Mouse (Mus musculus) B cell, adult 2 months (primary cell): Measurements from ENCODE around the gene Ostm1.

Experiments used
- DNase-seq, 2 experiments: peaks; one replicate each; pipeline ENCODE4 v3.0.0; 2022

The Ostm1 gene

DNA sequence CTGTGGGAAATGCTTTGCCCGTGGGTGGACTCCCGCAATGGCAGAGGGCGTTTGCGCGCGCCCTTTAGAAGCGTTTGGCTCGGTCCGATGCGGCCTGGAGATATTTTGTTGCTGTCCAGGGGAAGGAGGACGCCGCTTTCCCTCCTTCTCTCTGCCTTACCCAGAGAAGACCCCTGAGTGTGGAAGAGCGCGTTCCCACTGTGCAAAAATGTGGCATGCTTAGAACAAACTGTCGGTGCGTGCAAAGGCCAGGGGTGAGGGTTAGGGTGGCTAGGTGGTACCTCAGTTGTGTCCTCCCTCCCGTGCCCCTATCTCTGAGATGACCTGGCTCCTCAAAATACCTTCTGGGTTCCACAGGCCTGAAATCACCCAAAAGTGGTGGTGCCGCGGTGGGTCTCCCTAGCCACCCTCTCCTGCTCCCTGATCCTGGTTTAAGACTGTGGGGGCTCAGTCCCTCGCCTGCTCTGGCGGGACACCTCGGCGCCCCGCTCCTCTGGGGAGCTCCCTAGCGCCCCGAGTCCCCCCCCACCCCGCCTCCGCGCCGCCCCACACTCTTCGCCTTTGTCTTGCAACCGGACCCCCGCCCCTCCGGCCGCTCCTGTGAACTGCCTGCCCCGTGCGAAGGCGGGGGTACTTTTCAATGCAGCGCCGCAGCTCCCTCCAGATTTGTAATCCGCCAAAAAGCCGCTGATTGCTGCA, 48.3 kb downstream of the Ostm1 start:
- no peak for DNase-seq

DNA sequence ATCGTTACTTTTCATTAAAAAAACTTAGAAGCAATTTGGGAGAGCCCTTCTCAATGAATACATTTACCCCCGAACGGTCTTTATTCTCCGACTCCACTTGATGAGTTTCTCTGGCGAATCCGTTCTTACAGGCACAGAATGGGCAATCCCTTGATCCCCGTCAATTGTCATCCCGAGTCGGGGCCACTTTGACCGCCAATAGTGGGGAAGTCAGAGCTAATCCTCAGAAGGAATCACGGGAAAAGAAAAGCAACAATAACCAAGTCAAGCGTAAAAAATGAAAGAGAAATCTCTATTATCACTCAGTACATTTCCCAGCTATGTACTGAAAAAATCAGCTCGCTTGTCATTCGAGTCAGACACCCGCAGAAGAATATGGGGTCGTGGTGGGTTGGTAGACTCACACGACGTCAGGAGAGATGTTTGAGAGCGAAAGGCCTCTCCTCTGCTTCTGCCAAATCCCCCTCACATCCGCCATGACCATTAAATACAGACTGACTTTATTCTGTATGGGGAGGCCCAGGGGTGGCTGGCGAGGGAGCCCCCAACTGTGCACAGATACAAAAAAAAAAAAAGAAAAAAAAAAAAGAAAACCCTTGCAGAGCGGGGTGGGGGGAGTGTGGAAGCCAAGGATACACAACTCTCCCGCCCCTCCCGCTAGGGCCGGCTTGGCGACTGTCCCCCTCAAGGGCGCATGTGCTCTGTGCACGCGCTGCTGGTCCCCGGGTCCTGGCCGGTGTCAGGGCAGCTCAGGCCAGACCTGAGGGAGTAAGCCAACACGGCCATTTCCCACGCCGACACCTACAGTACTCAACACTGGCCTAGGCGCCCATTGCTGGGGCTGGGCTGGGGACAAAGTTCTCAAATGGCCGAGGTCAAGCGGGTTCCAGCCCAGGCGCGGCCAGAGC, 49.1 kb downstream of the Ostm1 start:
- peak in 1 of 2 experiments; percentile 24 for DNase-seq

DNA sequence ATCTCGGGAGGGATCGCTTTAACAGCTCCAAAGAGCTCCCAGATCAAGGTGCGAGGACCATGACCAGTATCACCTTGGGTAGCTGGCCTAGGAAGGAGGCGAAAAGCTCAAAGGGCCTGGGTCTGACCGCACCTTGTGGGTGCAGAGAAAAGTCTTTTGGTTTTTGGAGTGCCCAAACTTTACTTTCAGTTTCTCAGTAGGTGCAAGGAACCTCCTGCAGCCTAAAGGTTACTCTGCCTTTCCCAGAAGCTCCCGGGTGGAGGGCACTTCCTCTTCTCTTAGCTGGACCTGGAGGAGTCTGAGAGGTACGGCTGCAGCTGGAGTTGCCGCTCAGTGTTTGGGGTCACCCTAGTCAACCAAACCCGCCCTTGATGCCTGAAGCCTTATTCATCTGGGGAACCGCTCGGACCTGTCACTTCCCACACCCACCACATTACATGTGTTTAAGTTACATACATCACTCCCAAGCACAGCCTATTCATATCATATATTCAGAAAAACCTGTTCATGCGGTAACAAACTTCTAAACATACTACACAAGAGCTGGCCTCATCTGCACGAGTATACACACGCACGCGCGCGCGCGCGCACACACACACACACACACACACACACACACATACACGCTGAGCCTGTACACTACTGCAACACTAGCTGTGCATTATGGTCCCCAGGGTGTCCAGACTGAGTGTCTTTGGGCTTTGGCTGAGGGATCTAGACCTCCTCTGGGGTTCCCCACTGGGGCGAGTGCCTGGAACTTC, 49.9 kb downstream of the Ostm1 start:
- peak; percentile 55 to 61 for DNase-seq

DNA sequence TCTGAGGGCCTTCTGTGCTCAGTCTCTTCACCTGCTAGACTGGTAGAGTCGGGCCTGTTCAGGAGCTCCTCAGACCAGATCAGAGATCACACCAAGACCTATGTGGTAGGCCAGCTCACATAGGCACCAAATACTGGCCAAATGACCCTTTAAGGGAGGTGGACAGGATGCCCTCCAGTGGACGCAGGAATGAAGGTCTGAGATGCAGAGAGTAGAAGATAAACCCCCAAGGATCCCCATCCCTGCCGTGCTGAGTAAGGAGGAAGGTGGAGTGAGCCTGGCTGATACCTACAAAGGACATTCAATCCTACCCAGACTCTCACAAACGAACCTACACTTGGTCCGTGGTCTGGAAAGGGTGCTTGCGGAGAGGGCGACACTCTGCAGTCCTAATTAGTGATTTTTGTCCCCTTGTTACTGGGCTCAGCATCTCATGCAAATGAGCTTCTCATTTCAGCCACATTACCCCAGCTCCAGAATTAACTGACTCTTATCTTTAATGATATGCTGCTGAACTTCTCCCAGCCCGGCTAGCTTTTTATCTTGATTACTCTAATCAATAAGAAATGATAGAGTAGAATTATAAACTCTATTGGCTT, 50.6 kb downstream of the Ostm1 start:
- DNase-seq, result peak in 1 of 2 experiments; percentile 22

DNA sequence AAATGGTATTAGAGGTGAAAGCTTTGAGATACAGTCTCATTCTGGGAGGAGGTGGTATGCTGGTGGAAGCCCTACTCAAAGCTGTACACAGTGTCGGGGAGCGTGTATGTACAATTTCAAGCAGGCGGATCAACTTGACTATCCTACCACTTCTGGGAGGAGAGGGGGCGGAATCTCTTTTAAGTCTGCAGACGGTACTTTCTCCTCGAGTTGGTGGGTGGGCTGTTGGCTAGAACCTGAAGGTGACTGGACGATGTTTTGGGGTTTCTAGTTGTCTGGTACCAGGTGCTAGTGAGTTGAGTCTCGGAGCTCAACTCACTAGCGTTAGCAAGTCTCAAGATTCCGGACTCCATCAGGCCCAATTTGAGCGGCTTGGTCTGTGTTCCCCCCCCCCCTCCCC, 51.4 kb downstream of the Ostm1 start:
- DNase-seq, result no peak

DNA sequence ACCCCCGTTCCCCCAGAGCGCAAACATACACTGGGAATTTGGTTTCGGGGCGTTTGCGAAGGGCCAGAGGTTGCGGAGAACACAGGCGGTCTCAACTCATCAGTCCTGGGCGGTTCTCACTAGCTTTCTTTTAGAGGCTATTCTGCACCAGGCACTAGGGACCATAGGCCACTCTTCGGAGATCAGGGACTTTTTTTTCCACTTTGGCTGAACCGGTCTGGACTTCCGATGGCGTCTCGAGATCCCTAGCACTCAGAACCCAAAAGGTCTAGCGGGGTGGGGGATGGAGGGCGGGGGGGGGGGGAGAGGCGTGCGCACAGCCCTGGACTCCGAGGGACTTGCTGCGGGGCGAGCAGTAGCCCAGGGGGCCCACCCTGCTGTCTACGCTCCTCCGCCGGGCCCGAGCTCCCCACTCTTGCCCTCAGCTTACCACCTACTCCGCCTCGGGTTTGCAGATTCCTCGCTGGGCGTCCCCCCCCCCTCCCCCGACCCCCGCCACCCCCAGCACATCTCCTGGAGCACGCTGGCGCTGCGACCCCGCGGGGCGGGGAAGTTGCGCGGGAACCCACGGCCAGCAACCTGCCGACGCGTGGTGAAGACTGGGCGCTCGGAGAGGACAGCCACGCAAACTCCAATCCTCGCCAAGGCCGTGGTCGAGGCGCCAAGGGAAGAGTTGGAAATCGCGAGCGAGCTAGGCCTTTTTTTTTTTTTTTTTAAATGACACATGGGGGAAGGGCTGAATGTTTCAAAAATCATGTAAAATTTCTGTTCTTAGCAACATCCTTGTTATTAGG, 52.1 kb downstream of the Ostm1 start:
- DNase-seq, result no peak

DNA sequence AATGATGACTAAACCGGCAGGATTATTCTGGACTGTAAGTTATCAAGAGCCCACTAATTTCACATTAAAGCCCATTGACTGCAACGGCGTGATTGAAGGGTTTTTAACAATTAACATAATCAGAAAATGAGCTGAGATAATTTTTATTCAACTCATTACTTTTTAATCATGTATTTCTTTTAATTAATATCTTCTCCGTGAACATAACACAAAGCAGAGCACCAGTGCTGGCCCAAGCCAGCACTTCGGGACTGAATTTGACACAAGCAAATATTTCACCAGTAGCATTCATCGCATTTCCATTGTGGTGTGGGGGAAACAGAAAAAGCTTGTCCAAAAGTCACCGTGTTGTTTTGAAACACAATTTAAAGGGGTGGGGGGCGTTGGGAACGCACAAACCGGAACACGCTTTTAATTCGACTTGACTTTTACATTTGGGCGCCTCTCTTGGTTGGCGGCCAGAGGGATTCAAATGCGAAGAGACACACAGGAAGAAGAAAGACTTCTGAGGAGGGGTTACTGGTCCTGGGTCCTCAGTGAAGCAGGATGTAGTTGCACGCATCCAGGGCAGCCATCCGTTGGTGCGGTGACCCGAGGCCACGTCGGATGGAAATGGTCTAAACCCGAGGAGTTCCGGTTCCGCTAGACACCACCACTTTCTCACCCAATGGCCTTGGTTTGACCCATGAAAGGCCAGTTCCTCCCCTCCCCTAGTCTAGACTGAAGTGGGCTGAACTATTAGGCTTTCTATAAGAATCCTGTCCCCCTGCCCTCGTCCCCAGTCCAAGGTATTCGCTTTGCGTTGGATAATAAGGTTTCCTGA, 52.9 kb downstream of the Ostm1 start:
- peak; percentile 48 to 50 for DNase-seq

DNA sequence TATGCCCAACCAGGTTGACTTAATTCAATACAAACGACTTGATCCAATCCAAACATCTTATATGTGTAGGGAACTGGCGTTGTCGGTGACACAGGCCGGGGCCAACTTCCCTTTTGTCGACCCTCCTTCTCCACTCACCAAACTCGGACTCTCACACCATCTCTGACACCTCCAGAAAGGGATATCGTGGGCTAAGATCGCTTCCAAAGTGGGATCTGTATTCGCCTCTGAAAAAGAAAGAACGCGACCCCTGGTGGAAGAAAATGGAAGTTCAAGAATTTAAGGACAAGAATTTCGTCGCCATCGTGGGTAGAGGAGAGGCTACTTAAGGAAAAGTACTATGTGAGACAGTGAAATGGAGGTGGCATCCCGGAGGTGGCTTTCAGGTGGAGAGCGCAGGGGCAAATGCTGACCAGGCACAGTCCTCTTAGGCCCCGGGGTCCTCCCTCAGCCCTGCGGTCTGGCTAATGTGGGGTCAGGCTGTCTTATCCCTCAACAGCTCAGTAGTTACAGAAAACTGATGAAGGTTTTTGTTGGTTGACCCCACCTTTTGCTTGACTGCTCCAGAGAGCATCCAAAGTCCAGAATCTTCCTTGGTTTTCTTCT, 53.7 kb downstream of the Ostm1 start:
- peak; percentile 71 to 73 for DNase-seq

DNA sequence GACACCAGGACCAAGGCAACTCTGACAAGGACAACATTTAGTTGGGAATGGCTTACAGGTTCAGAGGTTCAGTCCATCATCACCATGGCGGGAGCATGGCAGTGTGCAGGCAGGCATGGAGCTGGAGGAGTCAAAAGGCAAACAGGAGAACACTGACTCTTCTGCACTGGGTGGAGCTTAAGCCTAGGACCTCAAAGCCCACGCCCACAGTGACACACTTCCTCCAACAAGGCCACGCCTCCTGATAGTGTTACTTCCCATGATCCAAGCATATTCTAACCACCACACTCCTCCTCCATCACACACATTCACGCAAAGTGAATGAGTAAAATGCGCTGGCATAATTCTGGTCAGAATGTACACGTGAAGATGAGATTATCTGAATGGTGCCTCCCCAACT, 56.2 kb downstream of the Ostm1 start:
- no peak for DNase-seq

DNA sequence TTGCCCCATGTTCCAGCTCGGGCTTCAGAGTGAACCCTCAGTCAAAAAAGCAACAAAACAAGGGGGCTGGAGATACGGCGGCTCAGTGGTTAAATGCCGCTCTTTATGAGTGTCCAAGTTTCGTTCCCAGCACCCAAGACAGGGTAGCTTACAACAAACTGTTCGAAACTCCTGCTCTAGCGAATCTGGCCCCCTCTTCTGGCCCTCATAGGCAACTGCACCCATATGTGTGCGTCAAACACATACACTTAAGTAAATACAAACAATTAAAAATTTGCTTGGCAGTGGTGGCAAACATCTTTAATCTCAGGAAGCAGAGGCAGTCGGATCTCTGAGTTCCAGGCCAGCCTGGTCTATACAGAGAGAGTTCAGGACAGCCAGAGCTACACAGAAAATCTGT, 60.0 kb downstream of the Ostm1 start:
- no peak for DNase-seq

DNA sequence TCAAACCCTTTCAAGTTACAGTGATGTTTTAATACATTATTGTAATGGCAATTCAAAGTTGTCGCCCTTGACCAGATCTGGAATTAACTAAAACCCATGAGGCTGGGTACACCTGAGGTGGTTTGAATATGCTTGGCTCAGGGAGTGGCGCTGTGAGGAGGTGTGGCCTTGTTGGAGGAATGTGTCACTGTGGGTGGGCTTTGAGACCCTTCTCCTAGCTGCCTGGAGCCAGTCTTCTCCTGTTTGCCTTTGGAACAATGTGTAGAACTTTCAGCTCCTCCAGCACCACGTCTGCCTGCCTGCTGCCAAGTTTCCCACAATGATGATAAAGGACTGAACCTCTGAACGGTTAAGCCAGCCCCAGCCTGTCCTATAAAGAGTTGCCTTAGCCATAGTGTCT, 62.7 kb downstream of the Ostm1 start:
- DNase-seq, result no peak

DNA sequence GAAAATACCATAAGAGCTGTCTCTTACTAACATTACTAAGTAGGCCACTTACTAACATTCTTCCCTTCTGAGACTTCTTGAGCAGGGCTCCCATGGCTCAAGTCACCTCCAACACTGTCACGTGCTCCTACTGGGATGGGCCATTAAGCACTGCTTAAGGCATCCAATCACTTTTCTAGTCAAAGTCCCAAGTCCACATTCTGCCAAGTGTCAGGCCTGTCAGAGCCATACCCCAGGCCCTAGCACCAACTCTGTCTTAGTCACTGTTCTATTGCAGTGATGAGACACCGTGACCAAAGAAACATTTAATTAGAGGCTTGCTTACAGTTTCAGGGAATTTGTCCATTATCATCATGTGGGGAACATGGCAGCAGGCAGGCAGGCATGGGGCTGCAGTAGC, 78.3 kb downstream of the Ostm1 start:
- no peak for DNase-seq

DNA sequence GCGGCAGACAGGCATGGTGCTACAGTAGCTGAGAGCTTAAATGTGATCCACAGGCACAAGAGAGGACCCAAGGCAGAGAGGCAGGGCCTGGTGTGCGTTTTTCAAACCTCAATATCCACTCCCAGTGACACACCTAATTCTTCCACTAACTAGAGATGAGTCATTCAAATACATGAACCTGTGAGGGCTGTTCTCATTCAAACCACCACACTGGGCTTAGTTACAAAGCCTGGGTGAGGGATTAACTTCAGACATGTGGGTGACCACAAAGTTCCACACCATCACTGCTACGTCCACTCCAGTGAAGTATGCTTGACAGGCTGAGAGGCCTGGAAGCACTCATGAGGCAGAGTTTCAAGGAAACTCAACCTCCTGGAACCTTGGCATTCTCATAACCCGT, 86.3 kb downstream of the Ostm1 start:
- no peak for DNase-seq

DNA sequence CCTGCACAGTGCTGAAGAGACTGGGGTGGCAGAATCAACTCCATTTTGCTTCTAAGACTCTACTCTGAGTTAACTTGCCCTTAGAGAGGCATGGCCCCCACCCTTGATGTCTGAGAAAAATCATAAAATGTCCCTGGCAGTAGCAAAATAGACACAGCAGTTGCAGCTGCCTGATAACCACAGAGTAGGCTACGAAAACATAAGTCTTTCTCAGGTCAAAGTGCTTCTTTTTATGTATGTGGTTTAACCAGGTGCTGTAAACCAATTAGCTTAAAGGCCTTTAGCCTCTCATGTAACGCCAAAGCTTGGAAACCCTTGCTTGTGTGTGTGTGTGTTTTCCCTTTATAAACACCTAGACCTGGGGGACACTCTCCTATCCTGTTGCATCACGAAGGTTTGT, 89.2 kb downstream of the Ostm1 start:
- DNase-seq, result no peak

DNA sequence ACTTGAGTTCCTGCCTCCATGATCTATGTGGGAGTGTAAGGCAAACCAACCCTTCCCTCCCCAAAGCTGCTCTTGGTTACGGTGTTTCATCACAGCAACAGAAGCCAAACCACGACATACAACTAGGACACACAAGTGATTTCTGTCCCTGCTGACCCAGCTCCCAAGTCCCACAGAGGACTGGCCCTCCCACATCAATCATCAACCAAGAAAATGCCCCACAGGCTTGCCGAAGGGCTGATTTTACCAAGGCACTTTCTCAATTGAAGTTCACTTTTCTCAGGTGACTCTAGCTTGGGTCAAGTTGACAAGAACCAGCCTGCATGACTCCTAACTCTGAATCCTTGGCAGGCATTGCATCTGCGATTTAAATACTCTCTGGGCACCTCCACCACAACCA, 91.9 kb downstream of the Ostm1 start:
- DNase-seq, result no peak

DNA sequence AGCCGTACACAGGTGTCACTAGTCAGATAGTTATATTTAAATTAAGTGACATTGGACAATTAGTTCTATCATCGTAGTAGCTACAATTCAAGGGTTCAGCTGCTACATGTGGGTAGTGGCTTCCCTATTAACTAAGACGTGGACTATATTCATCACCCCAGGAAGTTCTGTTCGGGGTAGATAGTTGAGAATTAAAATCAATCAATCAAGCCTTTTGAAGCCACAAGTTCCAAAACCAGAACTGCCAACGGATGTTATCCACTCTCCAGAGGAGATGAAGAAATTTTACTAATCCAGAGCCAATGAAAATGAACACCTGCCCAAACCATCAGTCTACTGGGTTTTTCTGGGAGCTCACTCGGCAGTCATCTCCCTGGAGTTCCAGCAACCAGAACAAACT, 94.7 kb downstream of the Ostm1 start:
- DNase-seq, result no peak

DNA sequence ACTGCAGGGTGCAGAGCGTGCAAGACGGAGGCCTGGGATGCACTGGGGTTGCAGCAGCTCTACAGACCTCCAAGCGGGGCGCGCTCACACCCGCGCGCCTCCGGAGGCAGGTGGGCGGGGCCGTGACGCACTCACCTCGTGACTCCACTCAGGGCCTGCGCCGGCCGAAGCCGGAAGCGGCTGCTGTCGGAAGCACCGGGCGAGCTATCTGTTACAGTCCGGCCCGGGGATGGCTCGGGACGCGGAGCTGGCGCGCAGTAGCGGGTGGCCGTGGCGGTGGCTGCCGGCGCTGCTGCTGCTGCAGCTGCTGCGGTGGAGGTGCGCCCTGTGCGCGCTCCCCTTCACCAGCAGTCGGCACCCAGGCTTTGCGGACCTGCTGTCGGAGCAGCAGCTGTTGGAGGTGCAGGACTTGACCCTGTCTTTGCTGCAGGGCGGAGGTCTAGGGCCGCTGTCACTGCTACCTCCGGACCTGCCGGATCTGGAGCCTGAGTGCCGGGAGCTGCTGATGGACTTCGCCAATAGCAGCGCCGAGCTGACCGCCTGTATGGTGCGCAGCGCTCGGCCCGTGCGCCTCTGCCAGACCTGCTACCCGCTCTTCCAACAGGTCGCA, 95.2 kb downstream of the Ostm1 start:
- DNase-seq, result peak; percentile 96 to 97

DNA sequence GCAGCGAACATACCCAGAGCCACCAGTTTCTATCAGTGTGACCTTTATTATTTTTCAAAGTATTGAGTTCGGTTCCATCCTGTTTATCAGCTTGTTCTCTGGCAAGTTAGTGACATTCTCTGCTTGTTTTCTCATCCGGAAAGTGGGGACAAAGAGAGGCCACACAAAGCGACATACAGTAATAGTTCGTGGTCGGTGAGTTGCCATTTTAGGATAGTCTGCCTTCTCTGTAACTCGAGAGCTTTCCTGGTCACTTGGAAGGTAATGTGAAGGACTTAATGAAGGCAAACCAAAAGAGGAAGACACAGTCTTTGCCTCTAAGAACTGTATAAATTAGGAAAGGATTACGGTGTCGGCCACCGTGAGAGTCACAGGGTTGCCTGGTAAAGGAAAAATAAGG, 96.0 kb downstream of the Ostm1 start:
- DNase-seq, result peak; percentile 26 to 37

DNA sequence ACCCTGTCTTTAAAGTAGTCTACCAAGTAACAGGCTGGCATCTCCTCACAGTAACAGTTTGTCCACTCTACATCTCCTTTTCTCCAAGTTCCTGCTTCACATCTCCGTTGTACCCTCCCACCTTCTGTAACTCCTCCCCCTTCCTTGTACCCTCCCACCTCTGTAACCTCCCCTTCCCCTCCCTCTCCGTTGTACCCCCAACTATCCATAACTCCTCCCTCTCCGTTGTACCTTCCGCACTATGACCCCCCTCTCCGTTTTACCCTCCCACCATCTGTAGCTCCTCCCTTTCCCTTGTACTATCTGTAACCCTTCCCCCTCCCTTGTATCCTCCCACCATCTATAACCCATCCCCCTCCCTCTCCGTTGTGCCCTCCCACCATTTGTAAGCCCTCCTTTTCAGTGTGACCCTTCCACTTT, 97.0 kb downstream of the Ostm1 start:
- DNase-seq, result peak; percentile 19 to 32

DNA sequence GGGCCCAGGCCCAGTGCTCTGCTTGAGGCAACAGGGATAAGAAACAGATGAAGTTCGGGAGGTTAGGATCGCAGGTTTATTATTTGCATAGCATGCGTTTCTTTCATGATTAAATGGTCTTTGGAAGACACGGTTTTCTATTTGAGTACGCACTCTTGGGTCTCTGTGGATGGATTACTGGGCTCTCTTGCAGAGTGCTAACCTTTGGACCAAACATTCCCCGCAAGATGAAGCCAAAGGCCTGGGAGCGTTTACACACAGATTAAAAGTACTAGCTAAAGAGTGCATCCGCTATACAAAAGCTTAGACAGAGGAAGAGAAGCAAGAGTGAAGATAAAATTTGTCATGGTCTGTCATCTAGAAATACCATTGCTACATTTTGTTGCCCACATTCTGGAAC, 98.8 kb downstream of the Ostm1 start:
- DNase-seq, result no peak
